Mouse (Mus musculus) thymus, postnatal 4 days (tissue): ENCODE data around the gene Zfp664.

Experiments
- DNase-seq: peaks from one replicate; pipeline ENCODE4 v3.0.0; 2021

Gene Zfp664

DNA sequence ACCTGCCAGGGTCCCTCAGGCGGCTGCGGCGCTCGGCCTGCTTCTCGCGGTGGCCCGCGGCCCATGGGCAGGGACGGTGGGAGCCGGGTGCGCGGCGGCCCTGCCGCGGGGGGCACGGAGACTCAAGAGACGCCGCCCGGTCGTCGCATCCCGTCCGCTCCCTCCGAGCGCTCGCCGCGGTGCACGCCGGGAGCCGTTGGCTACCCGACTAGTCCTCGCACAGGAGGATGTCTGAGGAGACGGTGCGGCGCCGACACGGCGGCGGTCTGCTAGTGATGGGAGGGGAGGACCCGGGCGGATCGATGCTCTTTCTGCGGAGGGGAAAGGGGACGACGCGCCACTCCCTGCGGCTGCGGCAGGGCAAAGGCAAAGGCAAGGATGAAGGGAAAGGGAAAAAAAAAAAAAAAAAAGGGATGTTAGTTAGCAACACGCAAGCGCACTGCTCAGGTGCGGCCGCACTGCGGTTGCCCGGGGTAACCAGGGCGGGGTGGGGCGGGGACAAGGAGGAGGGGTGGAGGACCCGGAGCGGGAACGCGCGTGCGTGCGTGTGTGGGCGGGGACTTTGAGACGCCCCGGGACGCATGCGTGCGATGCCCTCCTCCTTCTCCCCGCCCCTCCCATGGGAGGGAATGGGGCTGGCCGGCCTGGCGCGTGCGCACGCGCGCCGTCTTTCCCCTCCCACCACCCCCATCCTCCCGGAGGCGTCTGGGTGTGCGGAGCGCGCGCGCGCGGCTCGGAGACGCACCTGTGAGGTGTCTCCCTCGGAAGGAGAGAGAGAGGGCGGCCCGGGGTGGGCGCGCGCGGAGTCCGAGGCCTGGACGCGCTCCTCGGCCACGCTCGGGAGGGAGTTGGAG is at the start of gene Zfp664, which contains the start of gene Ccdc92:
Gene Zfp664 (plus strand): TSS at position 679 of the 854 bp plus-strand sequence.
Gene Ccdc92 (minus strand): TSS at position 412 of the 854 bp plus-strand sequence.
- DNase-seq, result peak; percentile 99

DNA sequence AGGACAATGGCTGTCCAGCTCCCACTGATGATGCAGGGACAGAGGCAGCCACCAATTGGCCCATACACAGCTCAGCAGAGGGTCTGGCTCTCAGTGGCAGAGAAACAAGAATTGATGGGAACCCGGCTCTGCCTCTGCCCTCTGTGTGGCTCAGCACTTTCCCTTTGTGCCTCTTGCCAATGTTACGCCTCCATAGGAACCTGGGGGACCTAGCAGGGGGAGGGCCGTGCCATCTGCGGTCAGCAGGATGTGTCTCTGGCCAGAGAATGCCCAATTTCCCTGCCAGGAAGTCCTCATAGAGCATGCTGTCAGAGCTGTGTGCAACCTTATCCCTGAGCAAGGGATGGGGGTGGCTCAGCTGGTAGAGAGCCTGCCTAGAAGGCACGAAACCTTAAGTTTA is 47.7 kb upstream of the Zfp664 start:
- no peak for DNase-seq

DNA sequence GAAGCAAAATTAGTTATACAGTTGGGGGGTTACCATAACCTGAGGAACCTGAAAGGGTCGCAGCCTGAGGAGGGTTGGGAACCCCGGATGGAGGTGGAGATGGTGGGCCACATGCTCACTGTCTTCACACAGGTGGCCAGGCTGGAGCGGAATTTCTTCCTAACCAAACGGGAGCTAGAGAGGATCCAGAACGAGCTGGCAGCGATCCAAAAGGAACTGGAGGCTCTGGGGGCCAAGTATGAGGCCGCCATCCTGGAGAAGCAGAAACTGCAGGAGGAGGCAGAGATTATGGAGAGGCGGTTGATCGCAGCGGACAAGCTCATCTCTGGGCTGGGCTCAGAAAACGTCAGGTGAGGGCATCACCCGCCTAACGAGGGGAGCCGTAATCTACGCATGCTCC is 45.4 kb upstream of the Zfp664 start:
- DNase-seq, result no peak

DNA sequence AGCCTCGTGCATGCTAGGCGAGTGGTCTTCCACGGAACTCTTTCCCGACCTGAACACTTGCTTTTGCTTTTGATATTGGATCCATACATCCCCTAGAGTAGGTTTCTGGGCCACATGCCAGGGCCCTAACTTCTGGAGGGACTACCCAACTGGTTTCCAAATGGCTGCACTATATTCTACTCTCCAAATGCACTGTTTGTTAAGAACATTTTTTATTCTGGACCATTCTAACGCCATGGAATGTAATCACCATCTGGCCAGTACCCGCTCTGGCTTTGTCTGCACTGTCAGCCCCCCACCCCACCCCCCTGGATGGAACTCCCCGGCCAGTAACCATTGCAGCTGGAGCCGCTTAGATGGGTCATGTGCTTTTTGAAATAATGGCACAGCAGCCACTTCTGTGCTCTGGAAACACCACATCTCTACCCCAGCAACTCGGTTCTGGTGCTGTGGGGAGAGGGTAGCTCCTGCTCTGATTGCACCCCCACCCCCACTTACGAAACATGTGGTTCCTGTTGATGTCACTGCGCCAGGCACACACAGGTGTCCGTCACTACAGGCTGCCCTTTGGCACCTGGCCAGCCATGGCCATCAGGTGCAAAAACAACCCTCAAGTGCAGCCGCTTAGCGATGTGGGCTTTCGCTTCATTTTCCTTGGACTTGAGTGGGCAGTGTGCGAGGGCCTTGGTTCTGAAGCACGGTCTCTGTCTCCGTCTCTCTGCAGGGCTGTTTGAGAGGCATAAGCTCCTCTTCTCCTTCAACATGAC is 40.2 kb upstream of the Zfp664 start:
- no peak for DNase-seq

GRCm38 (mm10) chr5:124830331-124830730 is 32.2 kb upstream of the Zfp664 start:
- DNase-seq, result no peak

- no peak for DNase-seq
These were observed 27.3 kb upstream of the Zfp664 start for GRCm38 (mm10) chr5:124835218-124835617.

DNA sequence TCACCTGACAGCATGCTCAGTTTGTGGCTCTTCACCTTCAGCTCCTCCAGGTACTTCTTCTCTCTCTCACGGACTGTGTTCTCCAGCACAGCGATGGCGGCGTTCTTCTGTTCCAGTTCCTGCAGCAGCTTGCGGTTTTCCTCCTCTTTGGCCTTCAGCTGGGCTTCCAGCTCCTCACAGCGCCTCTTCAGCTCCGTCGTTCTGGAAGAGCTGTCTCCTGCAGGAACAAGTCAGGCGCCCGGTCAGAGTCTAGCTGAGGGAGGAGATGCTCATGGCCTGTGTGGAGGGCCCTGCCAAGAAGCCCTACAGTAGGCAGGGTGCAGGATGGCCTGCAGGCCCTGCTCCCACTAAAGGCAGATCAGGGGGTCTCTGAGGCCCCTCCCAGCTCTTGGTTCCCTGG is 26.4 kb upstream of the Zfp664 start:
- no peak for DNase-seq

DNA sequence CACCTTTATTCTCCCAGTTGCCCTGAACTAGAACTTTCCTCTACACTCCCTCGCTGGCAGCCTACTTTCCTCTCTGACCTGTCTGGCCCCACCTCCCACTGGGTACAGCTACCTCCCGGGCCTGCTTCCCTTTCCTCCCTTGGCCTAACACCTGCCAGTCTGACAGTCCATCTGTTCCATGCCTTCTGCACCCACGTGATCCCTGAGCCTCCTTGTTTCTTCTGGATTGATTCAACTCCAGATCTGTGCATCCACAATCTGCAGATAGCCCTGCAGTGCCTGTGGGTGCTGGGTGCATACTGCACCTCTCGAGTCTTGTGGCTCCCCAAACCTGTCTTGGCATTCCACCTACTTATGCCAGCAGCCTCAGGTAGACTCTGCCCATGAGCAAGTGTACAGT is 25.9 kb upstream of the Zfp664 start:
- DNase-seq, result no peak

- DNase-seq, result no peak
These were observed 22.3 kb upstream of the Zfp664 start for GRCm38 (mm10) chr5:124840202-124840601.

DNA sequence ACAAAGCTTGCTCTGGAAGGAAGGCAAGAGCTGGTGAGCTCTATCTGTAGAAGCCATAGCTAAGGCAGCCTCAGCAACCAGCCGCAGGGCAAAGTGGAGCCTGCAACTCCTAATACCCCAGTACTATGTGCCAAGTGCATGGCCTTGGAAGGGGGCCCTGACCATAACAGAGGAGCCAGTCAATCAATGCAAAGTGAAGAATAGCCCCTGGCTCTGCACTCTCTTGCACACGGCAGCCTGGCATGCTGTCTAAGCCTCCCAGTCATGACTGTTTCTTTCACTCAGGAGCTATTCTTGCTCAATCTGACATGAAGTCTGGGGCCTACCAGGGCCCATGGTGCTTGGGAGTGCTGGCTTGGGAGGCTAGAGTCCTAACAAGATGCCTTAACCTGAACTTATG is 21.8 kb upstream of the Zfp664 start:
- no peak for DNase-seq

DNA sequence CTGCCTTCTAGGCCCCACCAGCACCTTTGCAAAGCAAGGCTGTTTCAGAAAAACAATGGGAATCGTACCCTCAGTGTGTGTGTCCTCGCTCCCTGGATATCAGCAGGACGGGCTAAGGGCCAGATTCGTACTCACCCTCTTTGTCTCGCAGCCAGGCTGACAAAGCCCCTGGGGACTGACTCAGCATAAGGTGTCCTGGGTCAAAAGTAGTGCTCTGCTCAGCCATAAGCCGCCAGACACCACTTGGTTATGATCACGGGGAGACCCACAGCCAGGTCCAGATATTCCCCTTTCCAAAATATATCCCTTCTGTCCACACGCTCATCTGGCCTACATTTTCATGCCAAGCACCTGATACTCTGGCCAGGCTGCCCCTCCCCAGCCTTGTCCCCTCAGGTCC is 19.1 kb upstream of the Zfp664 start:
- DNase-seq, result no peak

DNA sequence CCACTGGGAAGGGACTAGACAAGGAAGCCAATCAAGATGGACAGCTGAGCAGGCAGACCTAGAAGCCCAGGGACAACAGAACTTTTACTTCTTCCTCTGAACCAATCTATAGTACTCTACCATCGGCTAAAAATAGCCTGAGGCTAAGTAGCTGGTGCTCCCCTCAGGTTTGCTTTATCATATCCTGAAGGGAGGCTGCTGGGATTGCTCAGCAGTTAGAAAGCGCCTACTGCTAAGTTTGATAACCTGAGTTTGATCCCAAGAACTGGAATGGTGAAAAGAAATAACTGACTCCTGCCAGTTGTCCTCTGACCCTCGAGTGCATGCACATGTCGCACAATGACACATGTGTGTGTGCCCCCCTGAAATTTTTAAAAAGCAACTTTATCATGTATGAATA is 17.6 kb upstream of the Zfp664 start:
- no peak for DNase-seq

GRCm38 (mm10) chr5:124847014-124847413 is 15.5 kb upstream of the Zfp664 start:
- no peak for DNase-seq

DNA sequence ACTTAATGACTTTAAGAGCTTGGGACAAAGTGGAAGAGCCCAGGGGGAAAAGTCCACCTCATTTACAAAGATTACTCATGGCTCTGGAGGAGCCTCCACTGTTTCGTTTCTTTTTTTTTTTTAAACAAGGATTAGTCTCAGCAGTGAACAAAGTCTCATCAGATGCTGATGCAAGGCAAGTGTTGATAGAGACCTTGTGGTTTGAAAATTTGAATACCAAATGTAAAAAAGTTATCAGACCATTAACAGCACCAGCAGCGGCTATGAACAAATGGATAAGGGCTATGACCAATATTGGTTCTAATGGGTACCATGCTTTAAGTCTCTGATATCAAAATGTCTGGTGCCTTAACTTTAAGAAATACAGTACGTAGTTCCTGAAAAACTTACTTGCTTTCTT is 13.5 kb upstream of the Zfp664 start:
- DNase-seq, result no peak

GRCm38 (mm10) chr5:124851572-124851971 is 10.9 kb upstream of the Zfp664 start:
- DNase-seq, result no peak

DNA sequence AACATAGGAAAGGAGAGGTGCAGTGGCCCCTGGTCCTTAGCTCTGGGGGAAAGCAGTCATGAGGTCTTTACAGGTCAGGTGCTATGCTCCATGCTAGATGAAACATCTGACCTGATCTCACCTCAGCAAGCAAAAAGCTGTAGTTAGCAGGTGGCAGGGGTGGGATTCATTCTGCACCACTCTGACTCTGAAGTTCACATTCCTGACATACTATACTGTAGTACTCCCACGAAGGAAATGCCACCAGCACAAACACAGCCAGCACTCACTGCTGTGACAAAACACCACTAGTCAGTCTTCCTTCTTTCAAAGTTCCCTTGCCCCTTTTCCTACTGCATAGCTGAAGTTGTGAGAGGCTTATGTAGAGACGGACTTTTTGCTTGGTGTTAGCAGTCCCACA is 10.2 kb upstream of the Zfp664 start:
- no peak for DNase-seq

GRCm38 (mm10) chr5:124853079-124853478 is 9.4 kb upstream of the Zfp664 start:
- no peak for DNase-seq

- DNase-seq, result no peak
These were observed 8.3 kb upstream of the Zfp664 start for GRCm38 (mm10) chr5:124854202-124854601.

DNA sequence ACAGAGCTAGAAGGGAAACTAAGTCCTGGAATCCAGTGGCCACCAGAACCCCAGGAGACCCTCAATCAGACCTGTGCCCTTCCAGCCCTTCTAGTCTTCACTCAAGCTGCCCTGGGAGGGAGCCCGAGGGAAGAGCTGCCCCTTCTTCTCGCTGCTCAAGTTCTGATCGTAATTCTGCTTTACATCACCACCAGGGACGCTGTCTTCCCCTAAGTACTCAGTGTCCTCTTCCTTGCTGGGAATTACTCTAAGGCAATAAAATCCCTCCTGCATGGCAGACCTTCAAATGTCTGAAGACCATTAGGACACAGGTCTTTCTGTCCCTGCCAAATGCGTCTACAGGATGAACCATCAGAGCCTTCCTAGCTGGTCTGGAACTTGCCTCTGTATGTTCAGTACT is 2.5 kb upstream of the Zfp664 start:
- peak; percentile 30 for DNase-seq

- no peak for DNase-seq
These were observed 1.0 kb upstream of the Zfp664 start for GRCm38 (mm10) chr5:124861463-124861862.

- peak; percentile 61 for DNase-seq
These were observed 615 bp downstream of the Zfp664 start for GRCm38 (mm10) chr5:124862871-124863741.

DNA sequence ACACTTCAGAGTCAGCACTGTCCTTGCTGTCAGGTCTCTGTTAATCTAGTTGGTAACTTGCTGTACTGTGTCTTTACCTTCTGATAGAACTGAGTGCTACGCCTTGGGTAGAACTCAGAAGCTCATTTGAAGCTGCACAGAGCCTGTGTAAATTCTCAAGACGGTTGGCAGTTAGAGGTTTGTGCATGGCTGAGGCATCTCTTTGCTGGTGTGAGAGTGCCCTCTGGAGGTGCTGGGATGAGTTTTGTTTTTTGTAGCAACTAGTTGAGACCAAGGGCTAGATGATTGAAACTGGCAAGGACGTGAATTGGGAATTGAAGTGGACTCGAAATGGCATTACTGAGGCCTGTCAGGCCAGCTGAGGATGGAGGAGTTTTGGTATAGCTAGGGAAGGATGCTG is 6.5 kb downstream of the Zfp664 start:
- DNase-seq, result peak; percentile 81

DNA sequence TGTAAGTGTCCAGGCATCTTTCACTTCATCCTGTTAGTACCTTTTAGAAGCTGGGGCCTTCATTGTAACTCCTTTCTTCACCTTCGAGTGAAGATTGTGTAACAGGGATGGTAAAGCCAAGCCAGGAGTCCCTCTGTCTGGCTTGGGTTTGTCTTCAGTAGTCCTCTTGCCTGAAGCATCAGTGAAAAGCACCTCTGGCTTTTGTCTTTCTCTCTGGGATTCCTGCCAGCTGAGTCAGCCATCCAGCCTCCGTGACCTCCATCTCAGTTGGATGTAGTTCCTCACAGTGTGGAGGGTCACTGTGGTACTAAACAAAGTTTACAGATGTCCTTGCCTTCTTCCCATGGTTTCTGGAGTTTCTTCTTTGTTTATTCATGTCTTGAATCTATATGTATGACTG is 9.5 kb downstream of the Zfp664 start:
- DNase-seq, result no peak
